Mouse (Mus musculus): ENCODE measurements at regions not wholly inside any gene's neighbourhood (a gene's known extent, or its start where the extent isn't known, plus 50 kb on each side); places are given as distances from the start of the nearest gene placed in this dataset.

DNA sequence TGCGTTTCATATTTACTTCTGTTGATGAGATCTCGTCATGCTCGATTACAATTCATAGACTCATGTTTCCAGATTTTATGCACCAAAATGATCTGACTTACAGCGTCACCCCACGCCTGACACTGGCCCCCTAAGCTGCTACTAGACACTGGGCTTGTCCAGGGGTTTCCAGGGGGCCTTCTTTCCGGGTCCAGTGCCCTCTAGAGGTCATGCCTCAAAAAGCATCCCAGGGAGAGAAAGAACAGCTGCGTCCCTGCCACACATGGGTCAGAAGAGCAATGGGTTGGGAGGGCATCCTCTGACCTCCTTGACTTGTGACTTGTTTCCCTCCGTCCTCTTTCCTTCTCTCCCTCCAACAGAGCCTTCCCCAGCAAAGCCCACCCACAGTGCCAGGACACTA, 109.2 kb upstream of the Csf3r start:
- 39% methylated on average over 8 of the region's 8 CpGs for WGBS
- Histone ChIP-seq H3K27ac (ENCODE audit: insufficient read depth, low read depth, low read length) (no peak overlapping the region), H3K27me3 (ENCODE audit: control insufficient read depth, insufficient read depth, low read length) (peaks cover 6% of the 10 kb centered on the region; the same call in 1 of the 2 replicates), H3K4me3 (ENCODE audit: low read depth, low read length) (no peak overlapping the region), H3K36me3 (ENCODE audit: control insufficient read depth, insufficient read depth, low read length) (no peaks in the 10 kb centered on the region), H3K4me1 (ENCODE audit: control insufficient read depth, insufficient read depth, insufficient read length, low read length) (no peaks in the 10 kb centered on the region)
- TF ChIP-seq POLR2A (IDR thresholded peaks at IDR 0.05; ENCODE audit: low read depth, low read length) (no peak), CTCF (IDR thresholded peaks at IDR 0.05; ENCODE audit: extremely low read depth, insufficient read length, insufficient replicate concordance, low read depth, low read length) (peak; percentile 31; the same call in 1 of the 2 replicates)

DNA sequence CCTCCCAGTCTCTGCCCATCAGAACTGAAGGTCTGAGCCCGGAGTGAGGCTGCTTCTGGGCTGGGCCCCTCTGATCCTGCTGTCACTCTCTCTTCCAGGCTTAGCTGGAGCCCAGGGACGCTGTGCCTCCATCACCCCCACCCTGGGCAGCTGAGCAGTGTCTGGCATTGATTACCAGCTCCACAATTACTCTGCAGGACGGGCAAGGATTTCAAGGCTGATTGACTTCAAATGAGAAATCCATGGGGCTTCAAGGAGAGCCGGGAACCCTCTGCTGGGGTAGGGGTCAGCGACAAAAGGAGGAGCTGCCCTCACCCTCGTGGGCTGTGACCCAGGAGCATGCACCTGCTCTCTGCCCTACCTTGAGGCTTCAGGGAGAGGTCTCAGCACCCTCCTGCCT, 107.1 kb upstream of the Csf3r start:
- H3K4me3 ChIP-seq (ENCODE audit: low read depth, low read length) = no peak overlapping the region
- no peak for TF ChIP-seq CTCF (IDR thresholded peaks at IDR 0.05; ENCODE audit: extremely low read depth, insufficient read length, insufficient replicate concordance, low read depth, low read length)
- no peak for TF ChIP-seq POLR2A (IDR thresholded peaks at IDR 0.05; ENCODE audit: low read depth, low read length)

DNA sequence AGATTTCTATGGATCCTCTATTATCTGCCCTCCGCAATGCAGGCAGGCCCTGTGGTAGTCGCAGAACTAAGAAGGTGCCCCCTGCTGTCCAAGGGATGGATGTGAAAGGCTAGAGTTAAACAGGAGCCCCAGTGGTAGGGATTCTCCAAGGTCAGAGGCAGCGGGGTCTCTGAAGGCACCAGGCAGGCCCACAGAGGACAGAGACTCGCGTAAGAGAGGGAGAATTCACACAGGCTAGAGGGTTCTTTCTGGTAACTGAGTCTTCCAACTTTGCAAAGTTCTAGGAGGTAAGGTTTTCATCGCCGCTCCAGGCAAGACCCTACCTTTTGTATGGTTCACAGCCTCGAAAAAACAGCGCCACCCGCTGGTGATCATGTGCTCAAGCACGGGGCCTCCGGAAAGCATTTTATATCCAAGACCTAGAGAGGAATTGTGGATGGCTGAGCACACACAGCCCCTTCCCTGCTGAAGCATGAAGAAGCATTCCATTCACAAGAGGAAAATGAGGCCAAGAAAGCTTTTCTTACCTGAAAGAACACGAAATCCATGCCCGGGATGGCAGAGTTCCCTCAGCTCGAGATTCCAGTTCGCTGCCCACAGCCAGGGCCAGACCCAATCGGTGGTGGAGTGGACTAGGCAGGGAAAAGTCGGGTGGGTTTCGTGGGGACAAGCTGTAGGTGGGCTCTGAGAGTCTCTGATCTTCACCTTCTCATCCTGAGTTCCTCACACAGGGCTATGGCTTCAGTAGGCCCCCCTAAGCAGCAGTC, 102.6 kb upstream of the Csf3r start:
- 23% methylated on average over 19 of the region's 19 CpGs for WGBS
- no peaks in the 10 kb centered on the region for H3K27me3 ChIP-seq (ENCODE audit: control insufficient read depth, insufficient read depth, low read length)
- H3K4me3 ChIP-seq (ENCODE audit: low read depth, low read length) = no peak overlapping the region
- no peaks in the 10 kb centered on the region for H3K4me1 ChIP-seq (ENCODE audit: control insufficient read depth, insufficient read depth, insufficient read length, low read length)
- H3K27ac ChIP-seq (ENCODE audit: insufficient read depth, low read depth, low read length) = no peak overlapping the region
- TF ChIP-seq POLR2A (IDR thresholded peaks at IDR 0.05; ENCODE audit: low read depth, low read length) = no peak
- peak; percentile 4; the same call in 1 of the 2 replicates for TF ChIP-seq CTCF (IDR thresholded peaks at IDR 0.05; ENCODE audit: extremely low read depth, insufficient read length, insufficient replicate concordance, low read depth, low read length)
- no peaks in the 10 kb centered on the region for H3K36me3 ChIP-seq (ENCODE audit: control insufficient read depth, insufficient read depth, low read length)

More for the DNA sequence above, 107.1 kb upstream of the Csf3r start:
- 44% methylated on average over 6 of the region's 6 CpGs for WGBS
- no peaks in the 10 kb centered on the region for H3K4me1 ChIP-seq (ENCODE audit: control insufficient read depth, insufficient read depth, insufficient read length, low read length)
- H3K27me3 ChIP-seq (ENCODE audit: control insufficient read depth, insufficient read depth, low read length) = no peaks in the 10 kb centered on the region
- H3K36me3 ChIP-seq (ENCODE audit: control insufficient read depth, insufficient read depth, low read length) = no peaks in the 10 kb centered on the region
- no peak overlapping the region for H3K27ac ChIP-seq (ENCODE audit: insufficient read depth, low read depth, low read length)

DNA sequence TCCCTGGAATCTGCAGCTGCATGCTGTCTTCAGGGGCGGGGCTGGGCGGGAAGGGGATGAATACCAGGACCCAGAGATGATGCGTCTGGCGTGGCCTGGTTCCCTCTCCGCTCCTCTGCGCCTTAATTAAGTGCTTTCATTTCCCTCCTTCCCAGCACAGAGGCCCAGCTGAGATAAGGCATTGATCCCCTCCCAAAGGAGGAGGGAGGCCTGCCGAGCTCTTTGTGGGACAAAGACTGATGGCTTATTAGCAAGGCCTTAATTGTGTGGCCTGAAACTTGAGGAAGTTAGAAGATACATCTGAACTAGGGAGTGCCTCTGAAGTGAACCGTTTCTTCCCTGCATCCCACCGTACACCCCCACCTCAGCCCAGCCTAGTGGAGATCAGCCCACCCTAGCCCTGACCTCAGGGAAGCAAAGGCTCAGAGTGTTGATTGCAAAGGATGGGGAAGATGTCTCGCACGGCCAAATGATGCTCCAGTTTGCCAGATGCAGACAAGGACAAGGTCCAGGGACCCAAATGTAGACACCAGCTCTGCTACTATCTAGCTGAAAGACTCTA, 102.0 kb upstream of the Csf3r start:
- 25% methylated on average over 11 of the region's 11 CpGs for WGBS
- Histone ChIP-seq H3K4me3 (ENCODE audit: low read depth, low read length) (no peak overlapping the region), H3K27ac (ENCODE audit: insufficient read depth, low read depth, low read length) (no peak overlapping the region), H3K27me3 (ENCODE audit: control insufficient read depth, insufficient read depth, low read length) (no peaks in the 10 kb centered on the region), H3K4me1 (ENCODE audit: control insufficient read depth, insufficient read depth, insufficient read length, low read length) (no peaks in the 10 kb centered on the region), H3K36me3 (ENCODE audit: control insufficient read depth, insufficient read depth, low read length) (no peaks in the 10 kb centered on the region)
- TF ChIP-seq CTCF (IDR thresholded peaks at IDR 0.05; ENCODE audit: extremely low read depth, insufficient read length, insufficient replicate concordance, low read depth, low read length) (no peak), POLR2A (IDR thresholded peaks at IDR 0.05; ENCODE audit: low read depth, low read length) (no peak)

DNA sequence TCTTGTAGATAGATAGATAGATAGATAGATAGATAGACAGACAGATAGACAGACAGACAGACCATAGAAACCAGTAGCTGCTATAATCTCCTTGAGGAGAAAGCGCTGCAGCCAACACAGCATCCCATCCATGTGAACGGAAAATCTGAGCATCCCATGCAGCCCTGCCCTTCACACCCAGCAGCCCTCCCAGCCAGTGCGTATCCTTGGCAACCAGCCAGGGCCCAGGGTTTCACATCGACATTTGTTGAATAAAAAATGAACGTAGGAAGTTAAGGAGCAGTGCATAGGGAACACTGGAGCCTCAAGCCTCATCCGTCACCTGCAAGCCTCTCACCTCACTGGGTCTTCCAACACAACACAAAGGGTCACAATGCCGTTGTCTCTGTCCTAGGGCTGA, 101.1 kb upstream of the Csf3r start:
- TF ChIP-seq CTCF (IDR thresholded peaks at IDR 0.05; ENCODE audit: extremely low read depth, insufficient read length, insufficient replicate concordance, low read depth, low read length) (no peak), POLR2A (IDR thresholded peaks at IDR 0.05; ENCODE audit: low read depth, low read length) (no peak)
- Histone ChIP-seq H3K27me3 (ENCODE audit: control insufficient read depth, insufficient read depth, low read length) (no peaks in the 10 kb centered on the region), H3K27ac (ENCODE audit: insufficient read depth, low read depth, low read length) (no peak overlapping the region), H3K4me3 (ENCODE audit: low read depth, low read length) (no peak overlapping the region), H3K36me3 (ENCODE audit: control insufficient read depth, insufficient read depth, low read length) (no peaks in the 10 kb centered on the region), H3K4me1 (ENCODE audit: control insufficient read depth, insufficient read depth, insufficient read length, low read length) (no peaks in the 10 kb centered on the region)
- WGBS = 55% methylated on average over 7 of the region's 7 CpGs

DNA sequence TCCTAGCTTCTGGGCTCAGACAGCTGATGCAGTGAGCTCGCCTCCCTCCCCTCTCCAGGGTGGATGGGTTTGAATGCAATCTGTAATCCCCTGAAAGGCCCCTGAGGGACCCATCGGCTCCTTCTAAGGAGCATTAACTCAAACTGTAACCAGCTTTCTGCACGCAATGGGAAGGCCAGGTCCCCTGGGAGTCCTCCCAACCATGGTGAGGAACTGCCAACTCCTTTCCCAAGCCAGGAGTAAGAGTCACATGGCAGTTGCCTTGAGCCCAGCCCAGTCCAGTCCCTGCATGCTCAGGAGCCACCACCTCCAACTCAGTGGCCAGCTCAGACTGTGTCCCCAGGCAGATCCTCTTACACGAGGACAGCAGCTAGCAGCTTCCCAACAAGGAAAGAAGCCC, 96.2 kb upstream of the Csf3r start:
- Histone ChIP-seq H3K27me3 (ENCODE audit: control insufficient read depth, insufficient read depth, low read length) (no peaks in the 10 kb centered on the region), H3K27ac (ENCODE audit: insufficient read depth, low read depth, low read length) (no peak overlapping the region), H3K4me3 (ENCODE audit: low read depth, low read length) (no peak overlapping the region), H3K36me3 (ENCODE audit: control insufficient read depth, insufficient read depth, low read length) (no peaks in the 10 kb centered on the region), H3K4me1 (ENCODE audit: control insufficient read depth, insufficient read depth, insufficient read length, low read length) (no peaks in the 10 kb centered on the region)
- 63% methylated on average over 4 of the region's 4 CpGs for WGBS
- TF ChIP-seq POLR2A (IDR thresholded peaks at IDR 0.05; ENCODE audit: low read depth, low read length) (no peak), CTCF (IDR thresholded peaks at IDR 0.05; ENCODE audit: extremely low read depth, insufficient read length, insufficient replicate concordance, low read depth, low read length) (no peak)

DNA sequence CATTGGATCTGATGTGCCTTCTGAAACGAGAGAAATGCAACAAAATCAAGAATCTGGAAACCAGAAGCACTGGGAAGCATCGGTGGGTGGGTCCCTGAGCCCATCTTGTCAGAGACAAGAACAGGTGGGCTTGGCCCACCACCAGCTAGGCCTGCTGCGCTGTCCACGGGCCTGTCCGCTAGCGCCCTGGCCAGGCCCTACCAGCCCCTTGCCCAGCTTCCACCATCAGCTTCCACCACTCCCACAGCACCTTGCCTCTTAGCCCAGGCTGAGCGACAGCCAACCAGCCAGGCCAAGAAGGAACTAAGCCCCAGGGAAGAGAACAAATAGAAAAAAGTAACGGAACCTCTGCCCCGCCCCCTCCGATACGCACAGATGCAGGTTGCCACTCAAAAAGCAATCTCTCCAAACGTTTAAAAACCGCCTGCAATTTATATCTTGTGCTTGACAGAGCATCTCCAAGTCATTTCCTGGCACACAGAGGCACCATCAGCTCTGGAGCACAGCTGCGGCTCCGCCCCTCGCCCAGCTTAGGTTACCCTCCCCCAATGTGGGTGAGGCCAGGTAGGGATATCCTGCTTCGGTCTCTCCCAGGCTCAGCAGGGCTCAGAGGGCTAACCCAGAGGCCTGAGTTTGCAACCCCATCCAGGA, 95.1 kb upstream of the Csf3r start:
- Histone ChIP-seq H3K27me3 (ENCODE audit: control insufficient read depth, insufficient read depth, low read length) (no peaks in the 10 kb centered on the region), H3K27ac (ENCODE audit: insufficient read depth, low read depth, low read length) (no peak overlapping the region), H3K36me3 (ENCODE audit: control insufficient read depth, insufficient read depth, low read length) (no peaks in the 10 kb centered on the region), H3K4me3 (ENCODE audit: low read depth, low read length) (no peak overlapping the region), H3K4me1 (ENCODE audit: control insufficient read depth, insufficient read depth, insufficient read length, low read length) (no peaks in the 10 kb centered on the region)
- TF ChIP-seq CTCF (IDR thresholded peaks at IDR 0.05; ENCODE audit: extremely low read depth, insufficient read length, insufficient replicate concordance, low read depth, low read length) (no peak), POLR2A (IDR thresholded peaks at IDR 0.05; ENCODE audit: low read depth, low read length) (no peak)
- 60% methylated on average over 17 of the region's 17 CpGs for WGBS

Measured in small intestine, adult 2 months (tissue).